Mouse (Mus musculus) WW6 (cell line): Measurements from ENCODE around the gene Vcan.

ENCODE experiments used
- DNase-seq: peaks from one replicate; pipeline ENCODE4 v3.0.0-alpha.2; 2013; ENCODE audit warnings: low read depth, low spot score

Vcan gene

DNA sequence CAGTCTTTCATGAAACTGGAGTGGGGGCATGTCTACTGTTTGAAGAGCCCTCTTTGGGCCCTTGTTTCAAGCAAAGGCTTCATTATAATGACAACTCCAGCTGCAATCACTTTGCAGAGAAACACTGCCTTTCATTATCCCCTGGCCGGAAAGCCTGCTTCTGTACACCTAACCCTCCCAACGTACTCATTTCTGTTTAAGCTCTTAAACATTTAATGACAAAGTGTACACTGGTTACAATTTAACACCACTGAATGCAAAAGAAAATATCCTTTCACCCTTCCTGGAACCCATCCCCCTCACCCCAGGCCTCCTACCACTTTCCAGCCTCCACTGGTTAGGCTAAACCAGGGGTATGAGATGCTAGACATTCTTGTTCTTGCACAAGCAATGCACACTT lies 15.8 kb downstream of the Vcan start:
- no peak for DNase-seq

DNA sequence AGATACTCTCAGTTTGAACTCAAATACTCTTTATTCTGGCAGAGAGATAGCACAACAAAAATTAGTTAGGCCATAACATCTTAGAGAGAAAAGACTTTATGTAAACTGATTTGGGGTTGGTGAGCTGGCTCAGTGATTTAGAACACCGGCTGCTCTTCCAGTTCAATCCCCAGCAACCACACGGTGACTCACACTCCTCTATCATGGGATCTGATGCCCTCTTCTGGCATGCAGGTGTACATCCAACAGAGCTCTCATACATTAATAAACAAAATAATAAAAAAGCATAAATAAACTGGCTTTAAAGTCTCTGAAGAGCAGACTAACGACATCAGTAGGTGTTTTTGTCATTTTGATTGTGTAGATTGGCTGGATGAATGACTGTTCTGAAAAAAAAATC lies 21.8 kb downstream of the Vcan start:
- no peak for DNase-seq

DNA sequence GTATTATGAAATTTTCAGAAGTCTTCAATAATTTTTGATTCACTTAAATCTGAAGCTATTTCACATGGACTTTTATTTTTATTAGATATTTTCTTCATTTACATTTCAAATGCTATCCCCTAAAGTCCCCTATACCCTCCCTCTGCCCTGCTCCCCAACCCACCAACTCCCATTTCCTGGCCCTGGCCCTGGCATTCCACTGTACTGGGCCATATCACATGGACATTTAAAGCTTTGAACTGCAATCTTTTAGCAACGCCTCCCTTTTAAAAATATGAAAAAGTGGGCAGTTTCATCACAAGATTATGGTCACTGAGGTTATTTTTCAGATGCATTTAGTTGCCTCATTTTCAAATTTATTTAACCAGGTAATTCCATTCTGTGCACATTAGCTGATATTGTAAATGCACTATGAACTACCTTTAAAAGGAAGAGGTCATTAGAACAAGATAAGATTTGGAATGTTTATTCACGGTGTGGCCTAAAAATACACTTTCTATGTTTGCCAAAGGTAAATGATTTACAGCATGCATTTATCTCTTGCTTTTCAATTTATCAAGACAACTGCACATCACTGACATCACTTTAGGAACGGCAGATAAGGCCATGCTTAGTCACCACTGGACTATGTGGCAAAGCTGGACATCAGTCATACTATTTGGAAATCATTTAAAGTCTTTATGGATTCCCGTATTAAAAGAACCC lies 32.7 kb downstream of the Vcan start:
- DNase-seq, result no peak

DNA sequence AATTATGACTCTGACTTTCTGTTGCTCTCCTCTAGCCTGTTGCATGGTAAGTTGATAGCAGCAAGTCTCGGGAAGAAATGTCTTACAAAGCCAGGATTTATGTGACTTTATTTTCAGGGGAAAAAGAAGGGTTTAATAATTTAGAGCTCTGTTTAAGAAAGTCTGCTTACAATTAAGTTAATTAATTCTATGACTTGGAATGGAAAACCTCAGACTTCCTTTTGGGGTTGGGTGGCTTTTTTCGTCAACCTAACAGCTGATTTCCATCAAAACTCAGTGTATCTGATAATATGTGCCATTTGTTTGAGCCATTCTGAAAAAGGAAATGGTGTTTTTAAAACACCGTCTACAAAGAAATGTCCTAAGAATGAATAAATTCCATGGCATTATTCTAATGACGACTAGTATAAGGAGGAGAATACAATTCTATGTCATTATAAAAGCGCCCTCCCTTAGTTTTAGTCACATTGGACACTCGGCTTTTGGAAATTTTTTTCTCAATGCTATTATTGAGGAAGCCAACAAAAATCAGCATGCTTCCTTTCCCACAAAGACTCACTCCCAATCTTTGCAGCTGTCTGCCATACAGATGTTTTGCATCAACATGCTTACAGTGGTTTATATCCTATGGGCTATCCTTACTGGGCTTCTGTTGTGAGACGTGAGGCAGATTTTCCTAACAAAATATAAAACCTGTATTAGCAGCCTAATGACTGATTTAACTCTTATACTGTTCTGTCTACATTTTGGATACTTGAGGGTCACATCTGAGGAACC lies 34.0 kb downstream of the Vcan start:
- no peak for DNase-seq

DNA sequence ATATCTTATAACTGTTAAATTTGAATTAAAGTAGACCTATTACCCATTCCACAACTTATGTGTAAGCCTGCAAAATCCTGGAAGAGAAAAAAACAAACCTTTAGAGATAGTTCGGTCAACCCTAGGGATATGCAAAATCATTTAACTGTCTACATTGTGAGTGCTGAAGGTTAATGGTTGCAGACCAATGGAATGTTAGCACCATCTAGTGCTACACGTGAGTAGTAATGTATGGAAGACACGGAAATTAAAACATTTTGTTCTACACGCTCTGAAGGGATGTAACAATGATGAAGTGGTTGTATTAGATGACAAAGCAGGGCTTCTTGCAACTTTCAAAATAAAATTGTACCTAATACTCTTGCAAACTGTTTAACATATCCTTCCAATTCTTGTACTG lies 39.9 kb downstream of the Vcan start:
- DNase-seq, result no peak

DNA sequence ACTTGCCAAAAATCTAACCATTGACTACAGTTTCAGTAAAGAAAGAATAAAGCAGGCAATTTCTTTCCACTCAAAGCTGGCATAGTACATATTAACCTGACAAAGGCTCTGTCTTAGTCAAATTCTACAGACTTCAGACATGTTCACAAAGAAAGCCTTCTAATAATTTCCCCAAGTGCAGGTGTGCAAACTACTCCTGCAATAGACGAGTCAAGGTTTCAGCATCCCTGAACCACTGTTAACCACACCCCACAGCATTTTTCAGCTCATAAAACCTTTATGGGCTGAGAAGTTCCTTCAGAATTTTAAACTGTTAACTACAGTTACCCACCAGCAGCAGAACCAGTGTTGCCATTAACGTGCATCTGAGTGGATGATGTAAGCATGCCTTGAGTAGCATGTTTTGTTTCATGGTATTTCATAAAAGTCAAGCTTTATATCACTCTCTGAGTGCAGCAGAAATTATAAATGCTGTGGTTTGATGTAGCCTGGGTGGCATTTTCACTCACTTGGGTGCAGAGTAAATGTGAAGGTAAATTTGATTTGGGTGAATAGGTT lies 42.2 kb downstream of the Vcan start:
- no peak for DNase-seq

DNA sequence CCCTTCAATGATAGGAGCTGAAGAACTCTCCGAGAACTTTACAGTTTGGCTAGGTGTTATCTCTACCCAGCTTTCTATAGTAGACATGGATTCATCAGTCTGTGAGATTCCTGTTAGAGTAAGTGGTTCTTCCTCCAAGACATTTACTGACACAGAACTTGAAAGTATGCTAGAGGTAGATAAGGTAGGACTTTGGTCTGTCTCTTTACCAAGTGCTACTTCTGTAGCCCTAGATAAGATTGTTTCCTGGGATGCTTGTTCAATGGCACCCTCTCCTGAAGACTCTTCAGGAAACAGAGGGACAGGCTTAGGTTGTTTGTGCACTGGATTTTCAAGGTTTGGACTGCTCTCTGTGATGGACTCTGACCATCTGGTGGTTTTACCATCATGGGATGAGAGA lies 49.7 kb downstream of the Vcan start:
- no peak for DNase-seq

DNA sequence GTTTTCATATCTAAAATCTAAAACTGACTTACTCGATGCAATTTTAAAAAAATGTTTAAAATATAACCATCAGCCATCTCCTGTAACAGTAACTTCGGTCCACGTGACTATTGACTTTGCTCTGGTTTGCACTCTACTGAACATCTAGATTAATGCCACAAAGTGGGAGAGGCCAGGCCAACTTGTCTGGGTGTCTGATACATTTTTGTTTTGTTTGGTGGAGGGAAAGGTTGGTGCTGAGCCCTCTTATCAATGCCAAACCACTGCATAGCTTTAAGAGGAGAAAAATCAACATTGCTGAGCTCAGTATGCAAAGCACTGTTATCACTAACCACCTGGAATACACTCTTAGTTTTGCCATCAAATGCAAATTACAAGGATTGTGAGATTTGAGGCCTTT lies 58.8 kb downstream of the Vcan start:
- no peak for DNase-seq

DNA sequence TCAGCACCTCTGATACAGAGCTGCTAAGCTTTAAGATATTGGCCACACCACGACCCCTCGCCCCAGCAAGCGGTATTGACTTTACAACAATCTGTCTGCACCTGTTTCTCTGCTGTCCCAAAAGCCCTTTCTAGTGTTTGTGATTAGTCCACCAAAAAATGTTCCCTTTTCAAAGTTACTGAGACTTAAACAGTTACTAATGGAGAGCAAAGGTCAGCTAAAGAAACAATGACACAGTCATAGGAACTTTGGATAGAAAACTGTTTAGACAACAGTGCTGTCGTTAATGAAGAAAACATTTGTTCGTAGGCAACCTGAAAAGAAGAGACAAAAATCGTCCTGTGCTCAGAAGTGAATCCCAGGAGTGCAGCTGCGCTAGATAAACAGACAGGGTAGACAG lies 60.1 kb downstream of the Vcan start:
- DNase-seq, result no peak

DNA sequence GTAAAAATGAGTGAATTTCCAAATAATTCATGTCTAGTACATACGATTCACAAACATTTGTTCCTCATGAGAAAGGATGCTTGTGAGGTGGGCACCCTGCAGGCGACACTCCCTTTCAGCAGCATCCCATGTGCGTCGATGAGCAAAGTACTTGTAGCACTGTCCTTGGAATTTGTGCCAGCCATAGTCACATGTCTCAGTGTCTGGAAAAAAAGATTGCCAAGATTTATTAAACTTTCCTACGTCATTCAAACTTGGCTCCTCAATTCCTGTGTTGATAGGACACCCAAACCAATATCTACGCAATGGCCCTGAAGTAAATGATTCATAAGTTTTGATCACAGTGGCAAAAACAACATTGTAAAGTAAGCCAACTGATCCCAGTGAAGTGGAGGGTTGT lies 62.6 kb downstream of the Vcan start:
- no peak for DNase-seq

DNA sequence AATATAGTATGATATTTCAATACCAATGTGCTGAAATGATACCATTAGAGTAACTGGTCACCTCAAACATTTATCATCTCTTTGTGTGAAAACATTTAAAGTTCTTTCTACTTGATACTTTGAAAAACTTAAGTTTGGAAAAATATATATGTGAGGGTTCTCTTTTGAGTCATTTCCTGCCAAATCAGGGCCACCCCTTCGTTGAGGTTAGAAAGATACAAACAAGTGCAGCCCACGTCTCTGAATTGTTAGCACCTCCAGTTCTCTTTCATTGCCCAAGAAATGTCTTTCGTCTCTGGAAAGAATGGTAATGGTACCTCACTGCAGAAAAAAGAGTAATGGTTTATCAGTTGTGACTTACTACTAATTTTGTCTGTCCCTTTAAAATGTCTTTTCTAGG lies 71.8 kb downstream of the Vcan start:
- DNase-seq, result no peak

DNA sequence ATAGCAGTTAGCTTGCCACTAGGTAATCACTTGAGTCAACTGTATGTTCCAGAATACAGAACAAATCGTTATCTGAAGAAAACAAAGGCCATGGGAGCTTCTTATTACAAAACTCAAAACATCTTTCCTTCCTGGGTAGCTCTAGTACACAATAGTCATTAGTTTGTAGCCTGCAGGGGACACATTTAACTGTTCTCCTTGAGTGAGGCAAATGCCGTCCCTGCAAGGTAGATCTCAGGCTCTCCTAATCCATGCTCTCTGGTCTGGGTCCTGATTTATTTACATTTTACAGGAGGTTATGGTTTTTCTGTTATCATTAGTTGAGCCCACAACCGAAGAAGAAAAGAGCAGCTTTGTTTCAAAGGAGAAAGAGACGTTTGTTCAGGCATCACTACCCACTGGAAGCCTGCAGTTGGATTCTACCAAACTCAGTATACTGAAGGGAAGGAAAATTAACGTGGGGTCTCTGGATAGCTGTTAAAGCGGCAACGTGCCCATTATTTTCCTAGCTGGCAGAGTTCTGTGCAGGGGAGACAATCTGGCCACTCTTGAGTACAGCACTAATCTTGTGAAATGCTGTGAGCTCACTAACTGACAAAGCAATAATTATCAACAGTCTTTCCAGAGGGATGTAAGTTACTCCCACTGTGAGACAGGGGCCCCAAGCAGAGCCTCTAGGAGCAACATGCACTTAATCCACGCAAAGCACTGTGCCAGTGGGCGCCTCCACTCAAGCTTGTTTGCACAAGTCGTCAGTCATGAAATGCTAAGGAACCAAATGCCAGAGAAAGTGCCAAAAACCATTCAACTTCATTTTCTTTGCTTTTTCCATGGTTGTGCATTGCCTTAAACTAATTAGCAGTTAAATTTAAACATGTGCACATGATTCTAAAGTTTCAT lies 73.1 kb downstream of the Vcan start:
- no peak for DNase-seq

DNA sequence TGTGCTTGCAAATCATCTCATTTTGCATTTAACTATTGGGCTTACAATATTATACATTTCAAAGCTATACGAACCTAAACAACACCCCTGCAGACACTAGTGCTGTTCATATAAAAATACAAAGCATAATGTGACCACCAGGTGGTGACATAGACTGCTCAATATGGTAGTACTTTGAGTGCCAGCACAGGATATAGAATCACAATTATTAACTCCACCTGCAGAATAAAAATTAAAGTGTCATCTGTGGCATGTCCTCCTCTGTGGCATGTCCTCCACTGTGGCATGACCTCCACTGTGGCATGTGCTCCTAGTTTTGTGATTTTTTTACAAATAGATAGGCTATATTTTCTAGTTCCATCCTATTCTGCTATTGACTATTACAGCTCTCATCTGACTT lies 74.2 kb downstream of the Vcan start:
- no peak for DNase-seq

DNA sequence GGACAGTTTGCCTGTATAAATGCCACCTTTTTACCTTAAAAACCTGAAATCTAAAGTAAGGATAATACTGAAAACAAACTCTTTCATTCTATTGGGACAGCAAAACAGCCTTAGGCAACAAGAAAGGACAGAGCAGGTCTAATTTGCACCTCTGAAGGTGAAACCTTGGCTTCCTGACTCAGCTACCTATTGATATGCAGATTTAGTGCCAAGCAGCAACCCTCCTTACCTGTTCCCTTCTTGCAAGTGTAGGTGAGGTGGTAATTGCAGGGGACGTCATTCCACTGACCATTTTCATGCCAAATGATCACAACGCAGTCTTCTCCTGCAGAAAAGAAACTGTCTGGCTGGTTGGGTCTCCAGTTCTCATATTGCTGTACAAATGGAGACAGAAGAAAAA lies 80.6 kb downstream of the Vcan start:
- DNase-seq, result no peak

DNA sequence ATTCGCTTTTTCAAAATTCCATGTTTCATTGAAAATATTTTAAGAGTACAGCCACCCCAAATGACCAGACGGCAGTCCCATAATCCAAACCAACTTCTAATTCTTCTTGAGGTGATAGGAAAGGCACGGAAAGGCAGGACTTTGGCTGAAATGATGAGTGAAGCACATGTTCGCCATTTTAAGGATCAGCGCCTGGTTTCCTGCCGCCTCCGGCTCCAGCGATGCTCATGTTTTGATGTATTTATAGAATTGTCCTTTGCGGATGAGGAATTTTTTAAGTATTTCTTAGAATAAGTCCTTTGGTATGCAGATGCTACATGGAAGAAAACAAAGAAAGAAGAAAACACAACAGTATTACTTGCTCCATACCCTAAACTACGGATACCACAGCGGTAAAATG lies 85.3 kb downstream of the Vcan start:
- no peak for DNase-seq

DNA sequence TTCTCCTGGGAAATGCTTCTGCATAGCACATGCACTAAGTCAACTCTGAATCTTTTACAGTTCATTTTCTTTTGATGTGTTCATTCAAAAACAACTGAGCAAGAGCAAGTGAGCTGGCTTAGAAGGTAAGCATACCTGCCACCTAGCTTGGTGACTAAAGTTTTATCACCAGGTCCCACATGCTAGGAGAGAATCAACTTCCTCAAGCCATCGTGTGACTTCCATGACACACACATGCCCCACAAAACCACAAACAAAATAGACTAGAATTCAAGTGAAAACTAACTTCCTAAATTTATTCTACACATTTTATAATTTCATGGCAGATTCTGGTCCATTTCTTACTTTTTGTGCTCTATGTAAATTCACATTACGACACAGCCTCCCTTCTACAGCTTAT lies 89.0 kb downstream of the Vcan start:
- DNase-seq, result no peak

DNA sequence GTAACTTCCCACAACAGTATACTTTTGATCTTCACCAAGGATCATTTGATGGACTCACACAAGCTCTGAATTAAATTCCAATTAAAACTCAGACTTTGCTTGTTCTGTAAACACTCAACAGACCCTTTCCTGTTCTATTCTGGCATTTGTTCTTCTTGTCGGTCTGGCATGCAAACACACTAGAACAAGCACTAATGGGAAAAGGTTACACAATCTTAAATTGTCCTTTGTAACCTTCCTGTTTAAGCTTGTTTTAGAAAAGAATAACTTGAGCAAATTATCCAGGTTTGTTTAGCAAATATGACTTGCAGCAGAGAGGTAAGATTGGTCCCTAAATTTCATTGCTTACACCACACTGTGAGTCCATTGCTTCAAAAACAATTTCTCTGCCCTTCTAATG lies 89.5 kb downstream of the Vcan start:
- DNase-seq, result no peak

DNA sequence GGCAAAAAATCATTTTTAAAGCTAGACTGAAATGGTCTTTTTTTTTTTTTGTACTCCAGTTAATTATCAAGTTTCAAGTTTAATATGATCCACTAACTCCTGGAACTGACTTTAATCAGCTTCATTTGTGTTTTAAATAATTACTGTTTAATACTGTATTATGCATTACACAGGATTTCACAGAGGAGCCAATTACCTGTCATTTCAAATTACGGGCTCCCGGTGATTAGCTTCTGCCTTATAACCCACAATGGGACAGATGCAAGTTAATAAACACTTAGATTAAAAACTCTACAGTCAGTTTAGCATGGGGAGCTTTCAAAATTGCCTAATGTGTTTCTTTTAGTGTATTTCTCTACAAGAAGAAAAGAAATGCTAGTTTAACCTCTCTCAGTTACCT lies 96.7 kb downstream of the Vcan start:
- DNase-seq, result no peak

DNA sequence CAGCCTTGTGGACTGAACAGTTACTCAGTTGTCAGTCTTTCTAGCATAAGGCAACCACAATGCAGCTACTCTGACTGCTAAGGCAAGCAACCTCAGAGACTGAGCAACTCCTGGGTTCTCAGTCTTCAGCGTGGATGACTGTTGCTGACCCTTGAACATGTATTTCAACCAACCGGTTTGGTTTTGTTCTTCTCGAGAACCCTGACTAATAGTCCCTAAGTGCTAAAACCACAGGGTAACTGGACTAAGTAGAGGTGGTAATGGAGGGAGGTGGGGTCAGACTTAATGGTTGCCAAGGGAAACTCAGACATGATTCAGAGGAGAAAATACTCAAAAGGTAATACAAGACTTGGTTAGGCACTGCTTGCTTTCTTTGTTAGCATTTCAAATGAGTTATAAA lies 105.3 kb downstream of the Vcan start:
- no peak for DNase-seq

DNA sequence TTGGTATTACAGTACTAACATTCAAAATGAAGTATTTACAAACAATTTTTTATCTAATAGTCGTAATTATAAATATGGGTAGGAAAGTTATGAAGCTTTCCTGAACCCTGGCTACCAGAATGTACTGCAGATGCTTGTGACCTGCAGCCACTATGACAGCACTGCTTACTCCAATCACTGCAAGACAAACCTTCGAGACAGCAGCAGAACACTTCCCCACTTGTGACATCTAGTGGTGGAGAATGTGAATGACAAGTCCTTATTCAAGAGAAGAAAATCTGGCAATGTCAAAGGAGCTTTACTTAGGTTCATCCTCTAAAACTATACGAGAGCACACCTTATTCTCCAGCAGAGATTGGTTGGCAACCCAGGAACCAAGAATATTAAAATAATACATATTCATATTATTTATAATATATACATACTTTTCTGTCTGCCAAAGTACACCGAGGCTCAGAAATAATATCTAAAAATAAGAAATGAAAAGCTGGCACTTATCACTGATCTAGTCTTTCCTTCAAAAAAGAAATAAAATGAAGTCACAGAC lies 108.1 kb downstream of the Vcan start:
- DNase-seq, result peak; percentile 20

DNA sequence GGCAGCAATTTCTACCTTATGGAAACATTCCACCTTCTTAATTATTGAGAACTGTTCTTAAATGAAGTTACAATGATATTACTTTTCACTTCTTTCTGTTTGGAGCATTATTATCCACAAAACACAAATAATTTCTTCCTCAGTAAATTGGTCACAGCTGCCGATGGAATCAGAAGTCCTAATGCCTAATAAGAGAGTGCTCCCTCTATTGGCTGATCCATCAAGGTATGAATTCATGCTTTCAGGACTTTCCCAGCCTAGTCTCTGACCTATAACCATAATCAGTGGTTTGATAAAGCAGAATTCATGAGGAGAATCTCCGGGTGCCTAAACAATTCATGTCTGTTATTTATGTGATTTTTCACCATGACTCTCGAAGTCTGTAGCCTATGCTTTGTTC lies 123.2 kb downstream of the Vcan start:
- DNase-seq, result no peak

DNA sequence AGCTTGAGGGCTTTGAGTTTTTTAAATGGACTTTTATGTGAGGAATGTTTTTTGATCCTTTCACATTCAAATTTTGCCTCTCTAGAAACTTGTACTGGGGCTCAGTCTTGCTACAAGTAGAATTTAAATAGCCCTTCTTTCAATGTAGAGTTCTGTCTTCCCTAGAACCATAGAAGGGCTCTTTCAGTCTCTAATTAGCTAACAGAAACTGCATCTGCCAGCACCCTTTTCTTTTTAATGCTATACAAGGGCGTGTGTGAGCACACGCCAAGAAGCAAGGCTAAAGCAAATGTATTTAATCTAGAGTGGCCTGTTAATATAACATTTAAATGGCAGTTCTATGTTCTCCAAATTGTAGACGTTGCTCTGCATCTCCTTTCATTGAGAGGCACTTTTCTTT lies 134.9 kb downstream of the Vcan start:
- no peak for DNase-seq
